Mouse (Mus musculus) neural tube, embryonic 11.5 days (tissue): Measurements from ENCODE around the gene Tmem252. TPM values are rescaled to one million over a fixed set of nuclear protein-coding genes. Genes with fewer than 3 reads are reported as not detected.

Experiments used
- ATAC-seq: fragments of 200-750 bp; cut with Nextera tagmentation; 2 replicates; pipeline ENCODE4 v1.8.0; 2017; ENCODE audit warnings: moderate number of reproducible peaks, mild to moderate bottlenecking, moderate TSS enrichment, moderate library complexity; ENCODE audit not compliant: insufficient read depth, low FRiP score, low TSS enrichment
- DNase-seq: peaks from one replicate; pipeline ENCODE4 v3.0.0-alpha.2; 2015; ENCODE audit warnings: low spot score
- H3K27ac ChIP-seq: fragments of 300-500 bp; sonication (generic); 2 replicates; pipeline ENCODE4 v1.5.1; 2014; ENCODE audit warnings: low read depth, mild to moderate bottlenecking, low read length
- H3K27me3 ChIP-seq: fragments of 300-500 bp; sonication (generic); 2 replicates; pipeline ENCODE4 v1.6.1; 2014; ENCODE audit warnings: mild to moderate bottlenecking, low read length, mixed read lengths; ENCODE audit not compliant: control insufficient read depth, insufficient read depth
- H3K36me3 ChIP-seq: fragments of 300-500 bp; sonication (generic); 2 replicates; pipeline ENCODE4 v1.6.1; 2014; ENCODE audit warnings: mild to moderate bottlenecking, low read length, moderate library complexity, mixed read lengths; ENCODE audit not compliant: control insufficient read depth, insufficient read depth
- H3K4me1 ChIP-seq: fragments of 300-500 bp; sonication (generic); 2 replicates; pipeline ENCODE4 v1.6.1; 2014; ENCODE audit warnings: low read length, mixed read lengths; ENCODE audit not compliant: control insufficient read depth, insufficient read depth
- H3K4me2 ChIP-seq: fragments of 300-500 bp; sonication (generic); 2 replicates; pipeline ENCODE4 v1.6.1; 2014; ENCODE audit warnings: low read depth, mild to moderate bottlenecking, moderate library complexity
- H3K4me3 ChIP-seq: fragments of 300-500 bp; sonication (generic); 2 replicates; pipeline ENCODE4 v1.5.1; 2014; ENCODE audit warnings: low read depth, low read length
- H3K9ac ChIP-seq: fragments of 300-500 bp; sonication (generic); 2 replicates; pipeline ENCODE4 v1.6.1; 2014; ENCODE audit warnings: mild to moderate bottlenecking, low read length
- H3K9me3 ChIP-seq: fragments of 300-500 bp; sonication (generic); 2 replicates; pipeline ENCODE4 v1.6.1; 2016; ENCODE audit warnings: low read length; ENCODE audit not compliant: control insufficient read depth
- WGBS: fragments of 180-500 bp; shearing (Covaris S2); extraction: QIAGEN DNeasy Blood & Tissue Kit; methylation state at CpG from one replicate; pipeline ENCODE4 v1.1.7; 2014; 5-methylcytosine and 5-hydroxymethylcytosine counted together
- polyA plus RNA-seq: library from polyadenylated mRNA; unstranded; fragments of >200 nt; fragmentation: Nextera tagmentation; extraction: Ambion mirVana; gene quantifications from 2 replicates; pipeline ENCODE4 v1.2.1, GENCODE M21; 2014

Tmem252 gene
- 1.5 TPM in 2 replicates for polyA plus RNA-seq

- Histone ChIP-seq H3K36me3 (no peaks in the 10 kb centered on the region), H3K9me3 (no peaks in the 10 kb centered on the region), H3K9ac (no peak within 1 kb of the TSS), H3K27ac (no peak within 1 kb of the TSS), H3K4me2 (no peak within 1 kb of the TSS), H3K4me3 (no peak within 1 kb of the TSS), H3K4me1 (no peaks in the 10 kb centered on the region), H3K27me3 (no peaks in the 10 kb centered on the region)
- DNase-seq: no peak
- 60% methylated on average over 3 of the region's 4 CpGs for WGBS
- no peak for ATAC-seq
These were observed at the start of gene Tmem252 for GRCm38 (mm10) chr19:24673762-24674161. Tmem252 (plus strand) TSS chr19:24674008.

GRCm38 (mm10) chr19:24628049-24628448 is 45.8 kb upstream of the Tmem252 start:
- no peak for DNase-seq
- no peaks in the 10 kb centered on the region for H3K27me3 ChIP-seq
- WGBS: 84% methylated on average over 4 of the region's 4 CpGs
- no peak for ATAC-seq
- no peaks in the 10 kb centered on the region for H3K4me1 ChIP-seq
- H3K27ac ChIP-seq: no peak overlapping the region
- H3K9me3 ChIP-seq: no peaks in the 10 kb centered on the region
- no peaks in the 10 kb centered on the region for H3K36me3 ChIP-seq
- no peak overlapping the region for H3K4me2 ChIP-seq
- H3K4me3 ChIP-seq: no peak overlapping the region
- H3K9ac ChIP-seq: no peak overlapping the region

DNA sequence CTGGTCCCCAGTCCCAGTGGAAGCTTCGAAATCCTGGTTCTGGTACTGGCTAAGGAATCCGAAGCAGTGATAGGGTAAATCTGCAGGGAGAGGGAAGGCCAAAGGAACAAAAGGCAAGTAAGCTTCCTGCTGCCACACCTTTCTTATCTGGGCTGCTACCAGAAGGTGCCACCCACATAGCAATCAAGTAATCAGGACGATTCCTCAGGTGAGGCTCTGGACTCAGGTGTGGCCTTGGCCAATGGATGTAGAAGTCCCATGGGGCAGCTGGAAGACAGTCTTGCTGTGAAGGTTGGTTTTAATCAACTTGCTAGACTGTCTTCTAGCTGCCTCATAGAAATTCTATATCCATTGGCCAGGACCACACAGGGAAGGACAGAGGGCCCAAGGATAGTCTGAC is 40.8 kb upstream of the Tmem252 start:
- H3K36me3 ChIP-seq: no peaks in the 10 kb centered on the region
- H3K9ac ChIP-seq: no peak overlapping the region
- WGBS: 89% methylated on average over 3 of the region's 3 CpGs
- no peaks in the 10 kb centered on the region for H3K27me3 ChIP-seq
- H3K9me3 ChIP-seq: no peaks in the 10 kb centered on the region
- ATAC-seq: no peak
- no peaks in the 10 kb centered on the region for H3K4me1 ChIP-seq
- H3K27ac ChIP-seq: no peak overlapping the region
- DNase-seq: no peak
- no peak overlapping the region for H3K4me2 ChIP-seq
- H3K4me3 ChIP-seq: no peak overlapping the region

DNA sequence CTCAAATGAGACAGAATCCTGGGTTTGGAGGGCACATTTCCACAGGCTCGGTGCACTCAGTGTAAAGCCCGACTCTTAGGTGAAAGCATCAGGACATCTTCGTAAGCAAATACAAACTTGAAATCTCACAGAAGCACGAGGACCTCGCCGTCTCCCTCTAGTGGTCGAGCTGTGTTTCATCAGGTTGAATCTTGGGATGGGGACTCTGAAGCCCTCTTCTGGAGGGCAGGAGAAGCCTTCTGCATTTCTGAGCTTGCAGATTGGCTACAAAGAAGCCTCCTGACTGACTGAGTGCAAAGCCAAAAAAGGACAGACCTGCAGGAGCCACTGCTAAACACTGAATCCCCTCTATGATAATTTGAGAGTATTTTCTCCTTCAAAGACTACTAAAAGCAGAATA is 39.2 kb upstream of the Tmem252 start:
- H3K36me3 ChIP-seq: no peaks in the 10 kb centered on the region
- no peak overlapping the region for H3K27ac ChIP-seq
- DNase-seq (peak; percentile 73), ATAC-seq (no peak)
- no peaks in the 10 kb centered on the region for H3K9me3 ChIP-seq
- no peaks in the 10 kb centered on the region for H3K4me1 ChIP-seq
- no peaks in the 10 kb centered on the region for H3K27me3 ChIP-seq
- no peak overlapping the region for H3K4me3 ChIP-seq
- 9% methylated on average over 7 of the region's 7 CpGs for WGBS
- no peak overlapping the region for H3K9ac ChIP-seq
- H3K4me2 ChIP-seq: no peak overlapping the region

DNA sequence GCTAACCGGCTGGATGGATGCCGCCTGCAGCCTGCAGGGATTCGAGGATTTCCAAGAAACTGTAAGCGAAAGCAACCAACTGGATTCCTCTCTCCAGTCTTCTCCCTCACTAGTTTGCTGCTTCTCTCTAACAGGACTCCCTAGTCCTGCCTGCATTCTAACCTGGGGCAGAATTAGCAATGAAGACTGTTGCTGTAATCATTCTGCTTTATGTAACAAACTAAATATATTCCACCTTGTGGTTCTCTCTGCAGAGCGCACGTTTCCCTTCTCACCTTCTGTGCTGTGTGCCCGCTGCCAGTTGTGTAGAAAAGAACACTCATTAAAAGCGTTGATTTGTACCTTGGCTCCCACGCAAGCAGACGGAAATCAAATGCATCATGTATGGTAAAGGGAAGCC is 37.2 kb upstream of the Tmem252 start:
- no peaks in the 10 kb centered on the region for H3K27me3 ChIP-seq

GRCm38 (mm10) chr19:24637988-24638387 is 35.8 kb upstream of the Tmem252 start:
- Histone ChIP-seq H3K27me3 (no peaks in the 10 kb centered on the region), H3K36me3 (no peaks in the 10 kb centered on the region), H3K27ac (no peak overlapping the region), H3K9ac (no peak overlapping the region), H3K9me3 (no peaks in the 10 kb centered on the region), H3K4me2 (no peak overlapping the region), H3K4me3 (no peak overlapping the region), H3K4me1 (no peaks in the 10 kb centered on the region)
- ATAC-seq (no peak), DNase-seq (no peak)
- WGBS: 94% methylated on average over 6 of the region's 6 CpGs

More for the DNA sequence above, 37.2 kb upstream of the Tmem252 start:
- no peak overlapping the region for H3K4me3 ChIP-seq
- H3K9ac ChIP-seq: no peak overlapping the region
- H3K4me2 ChIP-seq: no peak overlapping the region
- no peaks in the 10 kb centered on the region for H3K36me3 ChIP-seq
- no peak for DNase-seq
- no peaks in the 10 kb centered on the region for H3K4me1 ChIP-seq
- 89% methylated on average over 10 of the region's 10 CpGs for WGBS
- H3K9me3 ChIP-seq: no peaks in the 10 kb centered on the region
- ATAC-seq: no peak
- H3K27ac ChIP-seq: no peak overlapping the region

GRCm38 (mm10) chr19:24640982-24641381 is 32.8 kb upstream of the Tmem252 start:
- Histone ChIP-seq H3K9me3 (no peaks in the 10 kb centered on the region), H3K9ac (no peak overlapping the region), H3K27me3 (no peaks in the 10 kb centered on the region), H3K27ac (no peak overlapping the region), H3K4me1 (no peaks in the 10 kb centered on the region), H3K4me2 (no peak overlapping the region), H3K36me3 (no peaks in the 10 kb centered on the region), H3K4me3 (no peak overlapping the region)
- ATAC-seq (no peak), DNase-seq (no peak)
- 84% methylated on average over 6 of the region's 6 CpGs for WGBS

GRCm38 (mm10) chr19:24644971-24645370 is 28.8 kb upstream of the Tmem252 start:
- Histone ChIP-seq H3K9ac (no peak overlapping the region), H3K4me1 (no peaks in the 10 kb centered on the region), H3K4me2 (no peak overlapping the region), H3K36me3 (no peaks in the 10 kb centered on the region), H3K4me3 (no peak overlapping the region), H3K27ac (no peak overlapping the region), H3K9me3 (no peaks in the 10 kb centered on the region), H3K27me3 (no peaks in the 10 kb centered on the region)
- ATAC-seq (no peak), DNase-seq (no peak)
- WGBS: 69% methylated on average over 10 of the region's 10 CpGs

DNA sequence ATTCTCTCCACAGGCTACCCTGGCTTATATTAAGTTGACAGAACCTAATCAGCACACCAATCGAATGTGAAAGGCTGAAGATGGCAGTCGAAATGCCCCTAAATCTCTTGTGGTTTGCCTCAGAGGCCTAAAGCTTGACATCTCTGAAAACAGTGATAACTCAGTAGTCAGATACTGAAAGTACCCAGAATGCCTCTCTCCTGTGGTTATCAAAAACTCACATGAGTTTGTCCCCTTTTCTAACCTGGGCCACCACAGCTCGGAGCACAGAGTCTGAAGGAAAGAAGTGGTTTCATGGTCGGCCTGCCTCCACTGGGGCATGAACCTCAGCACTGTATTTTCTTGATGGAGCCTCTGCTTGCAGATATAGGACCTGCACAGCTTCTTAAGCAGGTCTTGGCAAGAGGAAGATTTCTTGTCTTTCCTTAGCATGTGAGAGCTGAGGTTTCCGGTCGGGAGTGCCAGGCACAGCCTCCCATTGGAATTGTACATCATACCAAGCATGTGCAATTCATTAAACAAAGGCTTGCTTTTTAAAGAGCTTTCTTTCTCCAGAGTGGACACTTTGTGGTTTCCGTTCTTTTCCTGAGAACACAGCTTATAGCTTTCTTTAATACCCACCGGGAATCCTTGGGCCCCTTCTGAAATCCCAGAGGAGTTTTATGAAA is 27.5 kb upstream of the Tmem252 start:
- no peak overlapping the region for H3K27ac ChIP-seq
- no peak overlapping the region for H3K9ac ChIP-seq
- no peaks in the 10 kb centered on the region for H3K4me1 ChIP-seq
- DNase-seq: no peak
- H3K27me3 ChIP-seq: no peaks in the 10 kb centered on the region
- no peak for ATAC-seq
- no peak overlapping the region for H3K4me2 ChIP-seq
- no peak overlapping the region for H3K4me3 ChIP-seq
- no peaks in the 10 kb centered on the region for H3K9me3 ChIP-seq
- WGBS: 81% methylated on average over 8 of the region's 8 CpGs
- H3K36me3 ChIP-seq: no peaks in the 10 kb centered on the region
